Mouse (Mus musculus) central nervous system, embryonic 18 days (tissue): ENCODE measurements around the gene Agfg2. TPM values are rescaled to one million over a fixed set of nuclear protein-coding genes. Genes with fewer than 3 reads are reported as not detected.

ENCODE experiments used
- polyA plus RNA-seq: library from polyadenylated mRNA; depleted of rRNA; stranded (reverse); fragments of >200 nt; gene quantifications from 2 replicates; pipeline ENCODE4 v1.2.3, GENCODE M21; 2012; rRNA removed

Agfg2 gene
- polyA plus RNA-seq: 21.1 and 22.9 TPM in 2 replicates

GRCm38 (mm10) chr5:137684294-137685123 is at the start of gene Agfg2:
TSS of gene Agfg2 (minus strand) at chr5:137684726.

GRCm38 (mm10) chr5:137645652-137646091 is 38.9 kb downstream of the Agfg2 start, which contains the start of gene Irs3:
TSS of gene Irs3 (minus strand) at chr5:137645714.

GRCm38 (mm10) chr5:137641054-137641453 is 43.5 kb downstream of the Agfg2 start, which contains the start of gene Sap25:
TSS of gene Sap25 (plus strand) at chr5:137641334.

GRCm38 (mm10) chr5:137628498-137629305 is 55.8 kb downstream of the Agfg2 start, which contains the start of the genes Fbxo24, Lrch4 and Gm20605:
TSS of gene Fbxo24 (minus strand) at chr5:137629002.
TSS of gene Lrch4 (plus strand) at chr5:137629121.
TSS of gene Gm20605 (plus strand) at chr5:137629175.

GRCm38 (mm10) chr5:137613550-137613949 is 71.0 kb downstream of the Agfg2 start, which contains the start of gene Pcolce:
TSS of gene Pcolce (minus strand) at chr5:137613784.

GRCm38 (mm10) chr5:137600619-137601364 is 83.7 kb downstream of the Agfg2 start, which contains the start of gene Mospd3:
TSS of gene Mospd3 (minus strand) at chr5:137601058.

Other genes with a start within 250 kb of the Agfg2 start
- gene Zan, start 207.7 kb downstream of the Agfg2 start, polyA plus RNA-seq: 0.45 and 0.57 TPM in 2 replicates
- gene Pop7, start 182.2 kb downstream of the Agfg2 start, polyA plus RNA-seq: 70.9 and 72.2 TPM in 2 replicates
- 50.1 and 51.6 TPM in 2 replicates for gene Gigyf1, start 166.2 kb downstream of the Agfg2 start, polyA plus RNA-seq
- gene Epo, start 151.5 kb downstream of the Agfg2 start, polyA plus RNA-seq: not detected in 2 replicates
- gene Gnb2, start 151.2 kb downstream of the Agfg2 start, polyA plus RNA-seq: 906 and 968 TPM in 2 replicates
- gene Actl6b, start 131.2 kb downstream of the Agfg2 start, polyA plus RNA-seq: 310 and 353 TPM in 2 replicates
- 13.6 and 15.5 TPM in 2 replicates for gene Tfr2, start 114.9 kb downstream of the Agfg2 start, polyA plus RNA-seq
- gene Mospd3, start 83.7 kb downstream of the Agfg2 start, polyA plus RNA-seq: 70.8 and 83.0 TPM in 2 replicates
- 16.1 and 32.8 TPM in 2 replicates for gene Pcolce, start 70.9 kb downstream of the Agfg2 start, polyA plus RNA-seq
- 0.16 and 0.23 TPM in 2 replicates for gene Fbxo24, start 55.7 kb downstream of the Agfg2 start, polyA plus RNA-seq
- gene Lrch4, start 55.6 kb downstream of the Agfg2 start, polyA plus RNA-seq: 9.6 and 11.4 TPM in 2 replicates
- 10.2 and 10.7 TPM in 2 replicates for gene Gm20605, start 55.6 kb downstream of the Agfg2 start, polyA plus RNA-seq
- gene Sap25, start 43.4 kb downstream of the Agfg2 start, polyA plus RNA-seq: 17.5 and 20.8 TPM in 2 replicates
- gene Irs3, start 39.0 kb downstream of the Agfg2 start, polyA plus RNA-seq: 0.11 and 0.12 TPM in 2 replicates
- 180 and 212 TPM in 2 replicates for gene Nyap1, start 56.9 kb upstream of the Agfg2 start, polyA plus RNA-seq
- gene Tsc22d4, start 61.0 kb upstream of the Agfg2 start, polyA plus RNA-seq: 68.3 and 79.4 TPM in 2 replicates
- 46.6 and 55.4 TPM in 2 replicates for gene Ppp1r35, start 94.1 kb upstream of the Agfg2 start, polyA plus RNA-seq
- 30.1 and 30.3 TPM in 2 replicates for gene Mepce, start 102.9 kb upstream of the Agfg2 start, polyA plus RNA-seq
- gene Zcwpw1, start 103.1 kb upstream of the Agfg2 start, polyA plus RNA-seq: 9.8 and 11.7 TPM in 2 replicates
- 0.25 and 0.45 TPM in 2 replicates for gene Pilra, start 151.6 kb upstream of the Agfg2 start, polyA plus RNA-seq
- 0.04 TPM in 1 of 2 replicates, not detected in the other for gene Pilrb1, start 173.4 kb upstream of the Agfg2 start, polyA plus RNA-seq
- gene Pilrb2, start 187.1 kb upstream of the Agfg2 start, polyA plus RNA-seq: 0.05 TPM in 1 of 2 replicates, not detected in the other
- 0.03 and 0.08 TPM in 2 replicates for gene Cyp3a13, start 236.9 kb upstream of the Agfg2 start, polyA plus RNA-seq